Mouse (Mus musculus) ES-E14 (cell line): ENCODE measurements around the gene Sphk1. TPM values are rescaled to one million over a fixed set of nuclear protein-coding genes. Genes with fewer than 3 reads are reported as not detected.

Experiments used
- DNase-seq: peaks from one replicate; pipeline ENCODE4 v3.0.0-alpha.2; 2013; ENCODE audit warnings: low read depth, low spot score
- H3K27ac ChIP-seq: 2 replicates; pipeline ENCODE4 v1.5.1; 2012; ENCODE audit warnings: low read depth, mild to moderate bottlenecking, low read length, moderate library complexity, mixed read lengths; ENCODE audit not compliant: poor library complexity, insufficient read depth, severe bottlenecking
- H3K36me3 ChIP-seq: 2 replicates; pipeline ENCODE4 v1.6.1; 2012; ENCODE audit warnings: mild to moderate bottlenecking, low read length, moderate library complexity, mixed read lengths; ENCODE audit not compliant: control insufficient read depth, poor library complexity, insufficient read depth, severe bottlenecking
- H3K4me1 ChIP-seq, 2 experiments: fragments of 150-350 bp in 1 of 2; sonication (generic) in 1 of 2; 2 replicates each; pipeline ENCODE4 v1.6.1; 2012; ENCODE audit warnings: low read length in 2 of 2, mild to moderate bottlenecking in 1 of 2, mixed read lengths in 1 of 2; ENCODE audit not compliant: control insufficient read depth in 2 of 2, insufficient read depth in 2 of 2, poor library complexity in 1 of 2
- H3K4me3 ChIP-seq, 2 experiments: fragments of 150-350 bp in 1 of 2; sonication (generic) in 1 of 2; 2 replicates each; pipeline ENCODE4 v1.5.1; 2012; ENCODE audit warnings: low read length in 2 of 2, low read depth in 1 of 2, mild to moderate bottlenecking in 1 of 2, mixed read lengths in 1 of 2; ENCODE audit not compliant: insufficient read depth in 1 of 2, poor library complexity in 1 of 2, severe bottlenecking in 1 of 2
- H3K9ac ChIP-seq: 2 replicates; pipeline ENCODE4 v1.6.1; 2012; ENCODE audit warnings: low read depth, mild to moderate bottlenecking, low read length, mixed read lengths; ENCODE audit not compliant: poor library complexity, insufficient read depth, severe bottlenecking
- H3K9me3 ChIP-seq: fragments of 150-350 bp; sonication (generic); 2 replicates; pipeline ENCODE4 v1.6.1; 2012; ENCODE audit warnings: low read depth, mild to moderate bottlenecking, low read length; ENCODE audit not compliant: control insufficient read depth, insufficient read depth
- CHD2 ChIP-seq: IDR thresholded peaks from 2 replicates; pipeline ENCODE4 v1.6.1; 2014; ENCODE audit warnings: mild to moderate bottlenecking, low read depth, low read length, inconsistent platforms
- HCFC1 ChIP-seq: IDR thresholded peaks from 2 replicates; pipeline ENCODE4 v1.6.1; 2012; ENCODE audit warnings: low read length, inconsistent platforms, borderline replicate concordance; ENCODE audit not compliant: insufficient read depth
- MAFK ChIP-seq: IDR thresholded peaks from 2 replicates; pipeline ENCODE4 v1.6.1; 2014; ENCODE audit warnings: mild to moderate bottlenecking, low read depth, low read length, inconsistent platforms; ENCODE audit not compliant: insufficient read depth
- ZC3H11A ChIP-seq: IDR thresholded peaks from 2 replicates; pipeline ENCODE4 v1.6.1; 2012; ENCODE audit warnings: low read depth, mild to moderate bottlenecking, inconsistent platforms, low read length, borderline replicate concordance
- ZNF384 ChIP-seq: IDR thresholded peaks from 2 replicates; pipeline ENCODE4 v1.6.1; 2012; ENCODE audit warnings: low read depth, low read length, inconsistent platforms
- in situ Hi-C, 2 experiments: fragments of 600-800 bp; cut with MboI; formaldehyde crosslinking; loops; one replicate each; pipeline ENCODE4 v1.15.1; 2025; ENCODE audit warnings: low sequenced_read_pairs in 2 of 2, inconsistent platforms in 1 of 2; ENCODE audit not compliant: unreplicated experiment in 2 of 2
- total RNA-seq: library from RNA; depleted of rRNA; stranded (reverse); fragments of 300-350 nt; gene quantifications from 2 replicates; pipeline ENCODE4 v1.2.3, GENCODE M21; 2012

The Sphk1 gene
- total RNA-seq, 1 experiment = 2.1 TPM

GRCm38 (mm10) chr11:116518482-116518881, 12.2 kb upstream of the Sphk1 start:
- Histone ChIP-seq H3K4me3 (no peak overlapping the region), H3K4me1 (peaks cover 0 to 8% of the 10 kb centered on the region in 2 experiments; a peak in 1 of 4 replicates), H3K9ac (no peak overlapping the region), H3K36me3 (no peaks in the 10 kb centered on the region), H3K9me3 (no peaks in the 10 kb centered on the region), H3K27ac (no peak overlapping the region)
- TF ChIP-seq CHD2 (no peak), HCFC1 (no peak), ZC3H11A (no peak), ZNF384 (no peak), MAFK (no peak)
- in situ Hi-C loops = no loop called here
- DNase-seq = no peak

DNA sequence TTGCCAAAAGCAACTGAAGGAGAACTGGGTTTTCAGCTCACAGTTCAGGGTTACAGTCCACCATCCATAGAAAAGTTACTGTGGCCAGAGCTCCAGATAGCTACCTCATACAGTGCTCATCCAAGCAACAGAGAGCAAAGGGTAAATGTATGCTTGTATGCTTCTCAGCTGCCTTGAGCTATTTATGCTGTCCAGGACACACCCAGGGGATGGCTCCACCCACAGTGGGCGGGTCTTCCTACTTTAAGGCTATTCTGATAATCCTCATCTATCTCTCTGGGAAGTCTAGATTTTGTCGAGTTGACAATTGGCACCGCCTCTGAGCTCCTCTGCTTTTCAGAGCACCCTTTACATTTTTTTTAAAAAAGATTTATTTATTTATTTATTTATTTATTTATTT, 9.6 kb upstream of the Sphk1 start:
- DNase-seq = no peak
- Histone ChIP-seq H3K9me3 (no peaks in the 10 kb centered on the region), H3K36me3 (no peaks in the 10 kb centered on the region), H3K4me3 (no peak overlapping the region), H3K4me1 (peaks cover 0 to 5% of the 10 kb centered on the region in 2 experiments; a peak in 1 of 4 replicates), H3K27ac (no peak overlapping the region), H3K9ac (no peak overlapping the region)
- in situ Hi-C loops = no loop called here
- TF ChIP-seq CHD2 (no peak), ZC3H11A (no peak), MAFK (no peak), HCFC1 (no peak), ZNF384 (no peak)

DNA sequence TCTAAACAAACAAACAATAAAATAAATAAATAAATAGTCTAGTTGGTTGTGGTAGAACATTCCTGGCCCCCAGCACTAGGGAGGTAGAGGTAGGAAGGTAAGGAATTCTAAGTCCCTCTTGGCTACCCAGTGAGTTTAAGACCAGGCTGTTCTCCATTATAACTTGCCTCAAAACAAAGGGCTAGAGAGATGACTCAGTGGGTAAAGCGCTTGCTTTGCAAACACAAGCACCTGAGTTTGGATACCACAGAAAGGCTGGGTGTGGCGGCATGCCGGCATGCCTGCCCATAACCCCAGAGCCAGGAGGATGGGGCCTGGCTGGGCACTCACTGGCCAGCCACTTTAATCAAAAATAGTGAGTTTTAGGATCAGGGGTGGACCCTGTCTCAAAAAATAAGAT, 8.7 kb upstream of the Sphk1 start:
- Histone ChIP-seq H3K4me1 (peaks cover 0 to 5% of the 10 kb centered on the region in 2 experiments; a peak in 1 of 4 replicates), H3K36me3 (no peaks in the 10 kb centered on the region), H3K27ac (no peak overlapping the region), H3K9ac (no peak overlapping the region), H3K9me3 (no peaks in the 10 kb centered on the region), H3K4me3 (no peak overlapping the region)
- TF ChIP-seq HCFC1 = no peak
- in situ Hi-C loops = no loop called here
- no peak for DNase-seq

DNA sequence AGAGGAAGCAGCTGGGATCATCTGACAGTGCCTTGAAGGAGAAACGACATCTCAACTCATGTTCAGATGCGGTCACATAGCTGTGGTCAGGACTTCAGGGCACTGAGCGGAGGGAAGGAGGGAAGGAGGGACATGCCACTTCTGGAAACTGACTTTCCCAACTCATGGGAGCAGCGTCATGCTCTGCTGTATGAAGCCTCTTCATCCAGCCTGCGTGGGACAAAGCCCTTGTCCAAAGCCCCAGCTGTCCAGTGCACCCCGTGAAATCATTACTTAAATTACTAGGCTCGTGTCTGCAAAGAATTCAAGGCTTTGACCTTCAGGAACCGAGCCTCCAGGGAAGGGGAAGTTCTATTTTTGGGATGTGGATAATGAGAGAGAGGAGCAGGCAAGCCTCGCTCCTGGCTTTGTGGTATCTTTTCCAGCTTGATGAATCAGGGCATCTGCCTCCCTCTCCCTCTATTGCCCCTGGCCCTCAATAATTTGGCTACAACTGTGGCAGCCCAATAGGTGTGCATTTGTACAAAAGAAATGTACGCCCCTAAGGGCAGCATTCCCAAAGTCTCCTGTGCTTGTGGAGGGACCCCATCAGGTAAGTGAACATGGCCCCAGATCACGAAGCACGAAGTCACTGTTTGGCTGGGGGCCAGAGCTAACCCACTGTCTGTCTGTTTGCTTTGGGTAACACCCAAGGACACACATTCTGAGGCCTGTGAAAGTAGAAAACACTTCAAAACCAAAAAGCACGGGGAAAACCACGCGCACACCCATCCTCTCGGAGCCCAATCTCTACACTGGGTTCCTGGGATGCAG, 7.6 kb upstream of the Sphk1 start:
- H3K36me3 ChIP-seq = no peaks in the 10 kb centered on the region
- no peaks in the 10 kb centered on the region for H3K9me3 ChIP-seq
- H3K27ac ChIP-seq = no peak overlapping the region
- DNase-seq = no peak
- H3K4me1 ChIP-seq = peaks cover 0 to 5% of the 10 kb centered on the region in 2 experiments; a peak in 1 of 4 replicates
- no peak for TF ChIP-seq ZC3H11A
- TF ChIP-seq ZNF384 = no peak
- no peak for TF ChIP-seq HCFC1
- no peak for TF ChIP-seq CHD2
- H3K9ac ChIP-seq = no peak overlapping the region
- in situ Hi-C loops = no loop called here
- no peak overlapping the region for H3K4me3 ChIP-seq

GRCm38 (mm10) chr11:116523699-116524189, 7.0 kb upstream of the Sphk1 start:
- DNase-seq = no peak
- Histone ChIP-seq H3K4me1 (peaks cover 0 to 8% of the 10 kb centered on the region in 2 experiments; a peak in 1 of 4 replicates), H3K4me3 (no peak overlapping the region), H3K36me3 (no peaks in the 10 kb centered on the region), H3K9me3 (no peaks in the 10 kb centered on the region), H3K27ac (no peak overlapping the region), H3K9ac (no peak overlapping the region)
- no peak for TF ChIP-seq ZC3H11A
- no peak for TF ChIP-seq MAFK
- no peak for TF ChIP-seq ZNF384
- TF ChIP-seq CHD2 = no peak
- TF ChIP-seq HCFC1 = no peak
- in situ Hi-C loops = no loop called here
